Mouse (Mus musculus) left cerebral cortex, adult 8-10 months (tissue): ENCODE measurements around the gene Slc6a1. TPM values are rescaled to one million over a fixed set of nuclear protein-coding genes. Genes with fewer than 3 reads are reported as not detected.
A peak's percentile ranks its signal among the peaks of the same experiment; 100 is the strongest.
"Not testable (repeated sequence)": the region's sequence is repeated elsewhere in the genome, so short reads cannot be mapped to it uniquely, and the experiment has no call there.

Experiments
- DNase-seq, 2 experiments: peaks; one replicate each; pipeline ENCODE4 v3.0.0; 2022; ENCODE audit warnings: low spot score in 2 of 2
- total RNA-seq, 4 experiments: library from RNA; stranded (reverse); gene quantifications; 2 replicates each; pipeline ENCODE4 v1.2.4; 2022

The Slc6a1 gene
- total RNA-seq, 4 experiments from 2014 or later = 289 to 321 (median 300) TPM

GRCm38 (mm10) chr6:114290184-114290583 is 7.7 kb downstream of the Slc6a1 start:
- DNase-seq = peak in 1 of 2 experiments; percentile 80

GRCm38 (mm10) chr6:114290929-114291328 is 8.5 kb downstream of the Slc6a1 start:
- no peak for DNase-seq

- no peak for DNase-seq
Observed at GRCm38 (mm10) chr6:114291396-114291795, 9.0 kb downstream of the Slc6a1 start.

GRCm38 (mm10) chr6:114293511-114293910 is 11.1 kb downstream of the Slc6a1 start:
- no peak for DNase-seq

DNA sequence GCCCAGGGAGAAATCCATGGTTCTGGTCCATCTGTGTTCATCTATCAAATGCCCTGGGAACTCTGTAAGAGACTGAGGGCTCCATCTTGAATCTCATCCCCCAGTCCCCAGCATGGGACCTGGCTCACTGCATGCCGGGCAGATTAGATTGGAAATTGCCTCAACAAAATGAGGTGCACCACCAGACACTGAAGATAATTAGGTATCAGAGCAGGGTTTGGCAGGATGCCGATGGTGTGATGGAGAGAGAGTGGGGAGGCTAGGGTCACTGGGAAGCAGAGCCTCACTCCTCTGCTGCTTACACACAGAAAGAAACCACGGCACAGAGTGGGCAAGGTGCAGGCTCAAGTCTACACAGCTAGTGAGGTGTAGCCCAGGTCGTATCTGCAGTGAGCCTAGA is 12.7 kb downstream of the Slc6a1 start:
- DNase-seq = no peak

GRCm38 (mm10) chr6:114297260-114298002 is 15.0 kb downstream of the Slc6a1 start:
- DNase-seq = peak in 1 of 2 experiments; percentile 39

DNA sequence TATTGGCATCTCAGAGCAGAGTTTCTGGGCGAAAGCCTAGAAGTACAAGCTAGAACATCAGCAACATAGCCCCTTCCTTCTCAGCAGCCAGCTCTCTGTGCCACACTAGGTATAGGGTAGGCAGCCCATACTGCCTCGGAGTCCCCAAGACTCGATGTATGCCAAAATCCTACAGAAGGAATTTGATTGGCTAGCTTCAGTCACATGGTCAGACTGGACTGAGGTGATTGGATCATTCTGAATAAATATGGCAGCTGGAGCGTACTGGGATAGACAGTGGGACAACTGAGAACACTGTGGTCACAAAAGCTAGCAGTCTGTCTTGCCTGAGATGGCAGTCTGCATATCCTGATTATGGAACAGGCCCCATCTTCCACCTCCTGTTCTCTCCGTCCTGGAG is 17.3 kb downstream of the Slc6a1 start:
- DNase-seq = no peak

DNA sequence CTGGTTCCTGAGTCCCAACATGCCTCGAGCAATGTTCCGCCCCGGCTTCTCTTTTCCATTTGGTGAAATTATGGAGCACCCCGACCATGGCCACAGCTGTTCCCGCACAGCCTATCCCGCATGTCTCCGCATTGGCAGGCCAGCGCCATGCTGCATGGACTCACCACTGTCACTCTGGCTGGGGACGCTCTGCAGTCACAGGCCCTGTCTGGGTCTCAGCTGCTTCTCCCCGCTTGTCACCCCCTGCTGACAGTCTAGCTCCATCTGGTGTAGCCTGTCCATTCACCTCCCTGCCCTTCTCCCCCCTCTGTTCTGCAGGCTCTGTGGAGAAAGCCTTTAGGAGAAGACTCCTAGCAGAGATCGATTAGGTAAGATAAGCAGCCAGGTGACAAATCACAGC is 18.3 kb downstream of the Slc6a1 start:
- no peak for DNase-seq

- DNase-seq = no peak
Observed at GRCm38 (mm10) chr6:114304668-114305067, 22.2 kb downstream of the Slc6a1 start.

DNA sequence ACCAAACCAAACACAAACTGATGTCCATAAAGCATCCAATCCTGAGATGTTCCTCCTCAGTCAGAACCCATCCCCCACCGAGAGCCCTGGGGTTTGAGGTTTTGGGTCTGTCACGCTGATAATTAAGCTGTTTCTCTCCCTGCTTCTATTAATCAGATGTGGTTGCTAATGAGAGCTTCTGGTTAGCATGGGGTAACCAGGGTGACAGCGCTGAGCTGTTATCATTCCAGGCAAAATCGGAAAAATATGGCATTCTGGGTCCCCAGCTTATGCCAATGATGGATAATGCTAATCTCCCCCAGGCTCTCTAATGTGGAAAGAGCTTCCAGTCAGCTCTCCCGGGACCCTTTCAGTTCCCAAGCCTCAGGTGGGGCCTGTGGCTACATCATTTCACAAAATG is 38.1 kb downstream of the Slc6a1 start:
- DNase-seq = no peak

DNA sequence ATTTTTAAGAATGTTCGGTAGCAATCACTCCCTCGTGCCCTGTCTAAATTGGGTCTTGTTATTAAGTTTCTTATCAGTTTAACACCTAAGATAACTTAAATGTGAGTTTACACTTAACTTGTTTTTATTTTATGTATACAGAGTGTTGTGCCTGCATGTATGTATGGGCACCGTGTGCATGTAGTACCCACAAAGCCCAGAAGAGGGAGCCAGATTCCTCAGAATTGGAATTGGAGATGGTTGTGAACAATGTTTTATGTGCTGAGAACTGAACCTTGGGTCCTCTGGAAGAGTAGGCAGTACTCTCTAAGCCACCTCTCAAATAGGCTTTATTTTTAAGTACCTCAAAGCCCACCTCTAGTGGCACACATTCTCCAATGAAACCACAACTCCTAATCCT is 38.7 kb downstream of the Slc6a1 start:
- no peak for DNase-seq

DNA sequence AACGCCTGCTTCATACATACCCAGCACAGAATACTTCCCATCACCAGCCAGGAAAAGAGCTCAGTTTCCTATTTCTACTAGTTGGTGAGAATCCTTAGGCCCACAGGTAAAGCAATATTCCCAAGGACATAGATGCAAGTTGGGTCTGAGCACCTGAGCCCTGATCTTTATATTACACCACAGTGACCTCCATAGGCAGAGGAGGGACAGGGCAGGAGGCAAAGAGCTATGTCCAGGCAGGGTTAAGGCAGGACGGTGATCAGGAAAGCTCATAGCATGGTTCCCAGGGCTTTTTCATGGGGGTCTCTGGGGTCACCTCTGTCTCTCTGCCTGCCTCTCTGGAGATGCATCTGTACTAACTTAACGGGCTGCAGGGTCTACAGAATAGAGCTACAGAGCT is 40.5 kb downstream of the Slc6a1 start:
- DNase-seq = no peak

GRCm38 (mm10) chr6:114324808-114325207 is 42.4 kb downstream of the Slc6a1 start:
- DNase-seq = no peak

- no peak for DNase-seq
Observed at GRCm38 (mm10) chr6:114329597-114330470, 47.4 kb downstream of the Slc6a1 start.

GRCm38 (mm10) chr6:114331926-114332325 is 49.5 kb downstream of the Slc6a1 start:
- no peak for DNase-seq

- no peak for DNase-seq
Observed at GRCm38 (mm10) chr6:114336128-114336943, 53.9 kb downstream of the Slc6a1 start.

DNA sequence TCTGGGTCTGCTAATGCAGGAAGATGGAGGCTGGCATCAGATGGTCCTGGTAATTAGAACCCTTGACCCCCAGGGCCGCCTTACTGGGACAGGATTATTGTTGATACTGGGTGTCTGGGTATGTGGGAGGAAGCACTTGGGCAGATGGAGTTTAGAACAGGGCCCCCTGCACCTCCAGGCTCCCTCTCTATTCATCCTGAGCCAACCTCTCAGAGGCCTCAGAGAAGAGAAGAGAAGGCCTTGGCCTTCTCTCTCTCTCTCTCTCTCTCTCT is 54.4 kb downstream of the Slc6a1 start:
- no peak for DNase-seq

GRCm38 (mm10) chr6:114341381-114341780 is 58.9 kb downstream of the Slc6a1 start:
- DNase-seq = not testable (repeated sequence)

DNA sequence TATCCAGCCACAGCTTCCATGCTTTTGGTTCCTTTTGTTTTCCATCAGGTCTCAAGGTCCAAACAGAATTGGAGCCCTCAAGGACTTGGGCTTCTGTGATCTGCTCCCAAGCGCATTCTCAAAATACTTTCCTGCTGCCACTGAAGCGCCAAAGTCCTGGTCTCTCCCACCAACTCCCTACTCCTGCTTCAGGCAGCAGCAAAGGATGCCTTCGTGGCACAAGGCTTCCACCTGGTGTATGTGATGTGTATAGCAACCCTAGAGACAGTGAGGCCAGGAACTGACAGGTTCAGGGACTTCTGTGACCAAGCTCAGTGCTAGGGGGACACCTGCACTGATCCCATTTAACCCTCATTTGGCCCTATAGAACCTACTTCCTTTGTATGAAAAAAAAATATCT is 61.3 kb downstream of the Slc6a1 start:
- DNase-seq = no peak

- DNase-seq = peak in 1 of 2 experiments; percentile 67
Observed at GRCm38 (mm10) chr6:114345156-114345555, 62.7 kb downstream of the Slc6a1 start.

DNA sequence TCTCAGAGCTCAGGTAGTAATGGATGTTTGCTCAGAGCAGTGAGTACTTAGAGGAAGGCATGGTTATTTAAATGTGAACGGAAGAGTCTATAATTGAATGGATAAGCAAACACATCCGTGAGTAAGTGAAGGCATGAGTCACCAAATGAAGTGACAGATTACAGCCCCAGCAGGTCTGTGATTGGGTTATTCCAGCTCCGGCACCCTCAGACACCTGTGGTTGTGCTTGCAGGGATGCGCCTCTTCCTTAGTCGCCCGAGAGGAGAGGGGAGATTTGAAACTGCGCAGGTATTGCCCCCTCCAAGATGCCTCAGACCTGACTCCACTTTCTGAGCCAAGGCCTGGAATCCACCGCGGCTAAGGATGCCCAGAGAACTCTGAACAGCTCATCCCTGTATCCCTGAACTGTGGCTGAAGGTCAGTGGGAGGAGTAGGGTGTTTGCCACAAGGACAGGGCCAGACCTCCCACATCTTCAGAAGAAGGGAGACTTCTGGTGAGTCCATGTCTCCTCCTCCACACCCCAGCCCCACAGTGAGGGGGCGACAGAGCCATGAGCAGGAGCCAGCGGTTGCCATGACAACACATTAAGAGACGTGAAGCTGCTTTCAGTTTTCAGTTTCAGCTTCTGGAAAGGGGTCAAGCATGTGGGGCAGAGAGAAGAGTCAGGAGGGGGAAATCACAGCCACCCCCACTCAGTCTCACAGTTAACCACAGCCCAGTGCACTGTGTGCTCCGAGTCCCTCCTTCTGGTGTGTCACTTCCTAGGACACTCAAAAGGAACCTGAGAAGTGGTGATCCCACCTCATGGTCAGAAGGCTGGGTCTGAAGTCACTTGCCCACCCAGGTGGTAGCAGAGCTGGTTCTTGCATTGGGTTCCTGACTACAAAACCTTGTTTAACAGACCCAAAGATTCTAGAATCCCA is 65.7 kb downstream of the Slc6a1 start:
- DNase-seq = peak; percentile 21 to 87
